Mouse (Mus musculus): ENCODE data around the gene Slc25a19. TPM values are rescaled to one million over a fixed set of nuclear protein-coding genes. Genes with fewer than 3 reads are reported as not detected.

Gene Slc25a19
- total RNA-seq (2023), result 36.2 TPM

GRCm38 (mm10) chr11:115627705-115628464 is at the start of gene Slc25a19:
Gene Slc25a19 (minus strand): TSS chr11:115628295.

GRCm38 (mm10) chr11:115612410-115613137 is 15.5 kb downstream of the Slc25a19 start, which contains the start of gene Mif4gd:
Gene Mif4gd (minus strand): TSS chr11:115612969.

GRCm38 (mm10) chr11:115603476-115604303 is 24.4 kb downstream of the Slc25a19 start, which contains the start of the genes Mrps7 and Gga3:
Gene Mrps7 (plus strand): TSS chr11:115603925.
Gene Gga3 (minus strand): TSS chr11:115604051.

Other genes starting within 250 kb of the Slc25a19 start
- gene Cdr2l, start 246.4 kb downstream of the Slc25a19 start, total RNA-seq (2023), result 0.82 TPM
- gene Mrpl58, start 224.5 kb downstream of the Slc25a19 start, total RNA-seq (2023), result 76.4 TPM
- gene Atp5h, start 208.3 kb downstream of the Slc25a19 start, total RNA-seq (2023), result 215 TPM
- 52.0 TPM for gene Kctd2, start 208.2 kb downstream of the Slc25a19 start, total RNA-seq (2023)
- not detected for gene Trim80, start 187.8 kb downstream of the Slc25a19 start, total RNA-seq (2023)
- 9.4 TPM for gene Slc16a5, start 165.8 kb downstream of the Slc25a19 start, total RNA-seq (2023)
- 34.7 TPM for gene Armc7, start 152.6 kb downstream of the Slc25a19 start, total RNA-seq (2023)
- gene Nt5c, start 136.4 kb downstream of the Slc25a19 start, total RNA-seq (2023), result 111 TPM
- 171 TPM for gene Jpt1, start 113.9 kb downstream of the Slc25a19 start, total RNA-seq (2023)
- 231 TPM for gene Sumo2, start 92.0 kb downstream of the Slc25a19 start, total RNA-seq (2023)
- 48.4 TPM for gene Nup85, start 63.9 kb downstream of the Slc25a19 start, total RNA-seq (2023)
- 31.5 TPM for gene Mrps7, start 24.4 kb downstream of the Slc25a19 start, total RNA-seq (2023)
- 85.0 TPM for gene Gga3, start 24.2 kb downstream of the Slc25a19 start, total RNA-seq (2023)
- gene Mif4gd, start 15.3 kb downstream of the Slc25a19 start, total RNA-seq (2023), result 91.1 TPM
- 140 TPM for gene Grb2, start 80.3 kb upstream of the Slc25a19 start, total RNA-seq (2023)
- gene Tmem94, start 137.1 kb upstream of the Slc25a19 start, total RNA-seq (2023), result 45.5 TPM
- 1.1 TPM for gene Caskin2, start 185.3 kb upstream of the Slc25a19 start, total RNA-seq (2023)
- 16.3 TPM for gene Tsen54, start 186.4 kb upstream of the Slc25a19 start, total RNA-seq (2023)
- gene Llgl2, start 195.8 kb upstream of the Slc25a19 start, total RNA-seq (2023), result 24.1 TPM
- not detected for gene Myo15b, start 230.1 kb upstream of the Slc25a19 start, total RNA-seq (2023)